Mouse (Mus musculus): Measurements from ENCODE around the gene Nsl1. TPM values are rescaled to one million over a fixed set of nuclear protein-coding genes. Genes with fewer than 3 reads are reported as not detected.
"Not testable (repeated sequence)": the region's sequence is repeated elsewhere in the genome, so short reads cannot be mapped to it uniquely, and the experiment has no call there.

Nsl1 gene
- 24.2 and 24.7 TPM in 2 replicates for polyA plus RNA-seq (2015; fragmentation: Nextera tagmentation; extraction: Ambion mirVana)

DNA sequence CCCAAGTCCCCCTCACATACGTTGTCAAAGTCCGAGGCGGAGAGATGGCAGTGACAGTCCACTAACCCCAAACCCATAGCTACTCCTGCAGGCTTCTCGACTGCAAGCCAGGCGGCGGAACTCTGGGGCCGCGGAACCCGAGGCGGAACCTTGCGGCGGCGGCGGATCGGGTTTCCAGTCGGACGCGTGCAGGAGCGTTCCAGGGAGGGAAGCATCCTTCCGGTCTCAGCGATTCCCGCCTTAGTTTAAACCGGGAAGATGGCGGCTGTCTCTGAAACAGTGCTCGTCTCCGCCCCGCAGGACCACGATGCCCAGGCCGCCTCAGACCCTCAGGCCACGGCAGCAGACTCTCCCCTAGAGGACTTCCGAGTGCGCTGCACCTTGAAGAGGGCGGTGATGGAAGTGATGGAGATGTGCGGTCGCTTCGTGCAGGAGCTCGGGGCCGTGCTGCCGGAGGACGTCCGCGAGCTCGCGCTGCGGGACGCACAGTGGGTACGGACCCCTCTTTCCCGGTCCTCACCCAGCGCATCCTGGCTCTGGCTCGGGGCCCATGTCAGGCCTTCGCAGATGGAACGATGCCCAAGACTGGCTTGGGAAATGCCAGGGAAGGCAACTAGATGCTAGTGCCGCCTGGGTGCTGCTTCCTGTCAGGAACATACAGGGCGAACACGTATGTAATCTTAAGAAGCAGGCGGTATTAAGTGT, at the start of gene Nsl1, which contains the start of gene Tatdn3:
Gene Nsl1 (plus strand): TSS at position 232 of the 705 bp plus-strand sequence.
Gene Tatdn3 (minus strand): TSS at position 152 of the 705 bp plus-strand sequence.
- under 1% methylated on average over 56 of the region's 56 CpGs for WGBS
- peak within 1 kb of the TSS; percentile 86 for H3K9ac ChIP-seq
- peaks cover 28% of the 10 kb centered on the region for H3K36me3 ChIP-seq
- H3K27ac ChIP-seq, result peak within 1 kb of the TSS; percentile 51
- H3K4me1 ChIP-seq, result peaks cover 21% of the 10 kb centered on the region
- H3K9me3 ChIP-seq, result no peaks in the 10 kb centered on the region
- no peaks in the 10 kb centered on the region; the same call in 1 of the 2 replicates for H3K27me3 ChIP-seq
- peak within 1 kb of the TSS; percentile 88 for H3K4me3 ChIP-seq
- ATAC-seq (ENCODE audit: insufficient number of reproducible peaks, insufficient read depth, low FRiP score, low TSS enrichment, low read depth), result peak; percentile 76; the same call in 1 of the 2 replicates
- peak within 1 kb of the TSS; percentile 91 for H3K4me2 ChIP-seq

- H3K4me2 ChIP-seq, result no peak overlapping the region
- H3K36me3 ChIP-seq, result peaks cover 44% of the 10 kb centered on the region
- no peak overlapping the region for H3K4me3 ChIP-seq
- H3K27me3 ChIP-seq, result no peaks in the 10 kb centered on the region
- no peaks in the 10 kb centered on the region for H3K9me3 ChIP-seq
- no peak overlapping the region for H3K9ac ChIP-seq
- no peaks in the 10 kb centered on the region for H3K4me1 ChIP-seq
- no peak overlapping the region for H3K27ac ChIP-seq
- WGBS, result 93% methylated on average over 3 of the region's 3 CpGs
- no peak for ATAC-seq (ENCODE audit: insufficient number of reproducible peaks, insufficient read depth, low FRiP score, low TSS enrichment, low read depth)
Observed at GRCm38 (mm10) chr1:191014271-191014670, 48.5 kb upstream of the Nsl1 start.

DNA sequence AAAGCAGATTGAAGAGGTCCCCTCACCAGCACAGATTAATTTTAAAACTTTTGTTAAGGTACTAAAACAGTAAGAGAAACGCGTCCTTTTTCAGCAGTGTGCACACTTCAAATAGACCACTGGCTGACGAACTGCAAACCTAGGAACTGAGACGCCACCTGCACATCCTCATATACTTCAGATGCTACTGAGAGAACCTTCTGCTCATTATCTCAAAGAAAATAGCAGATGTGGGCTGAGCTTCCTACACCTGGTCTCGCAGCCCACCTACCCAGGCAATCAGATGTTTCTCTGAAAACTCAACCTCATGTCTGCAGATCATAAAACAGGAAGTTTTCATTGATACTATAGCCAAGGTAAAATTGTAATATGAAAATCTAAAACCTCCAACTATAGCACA, 43.0 kb upstream of the Nsl1 start:
- Histone ChIP-seq H3K9me3 (no peaks in the 10 kb centered on the region), H3K27ac (no peak overlapping the region), H3K36me3 (peaks cover 12% of the 10 kb centered on the region), H3K4me1 (peaks cover 8% of the 10 kb centered on the region), H3K4me2 (no peak overlapping the region), H3K27me3 (no peaks in the 10 kb centered on the region), H3K9ac (no peak overlapping the region), H3K4me3 (no peak overlapping the region)
- no peak for ATAC-seq (ENCODE audit: insufficient number of reproducible peaks, insufficient read depth, low FRiP score, low TSS enrichment, low read depth)
- WGBS, result 94% methylated on average over 5 of the region's 5 CpGs

DNA sequence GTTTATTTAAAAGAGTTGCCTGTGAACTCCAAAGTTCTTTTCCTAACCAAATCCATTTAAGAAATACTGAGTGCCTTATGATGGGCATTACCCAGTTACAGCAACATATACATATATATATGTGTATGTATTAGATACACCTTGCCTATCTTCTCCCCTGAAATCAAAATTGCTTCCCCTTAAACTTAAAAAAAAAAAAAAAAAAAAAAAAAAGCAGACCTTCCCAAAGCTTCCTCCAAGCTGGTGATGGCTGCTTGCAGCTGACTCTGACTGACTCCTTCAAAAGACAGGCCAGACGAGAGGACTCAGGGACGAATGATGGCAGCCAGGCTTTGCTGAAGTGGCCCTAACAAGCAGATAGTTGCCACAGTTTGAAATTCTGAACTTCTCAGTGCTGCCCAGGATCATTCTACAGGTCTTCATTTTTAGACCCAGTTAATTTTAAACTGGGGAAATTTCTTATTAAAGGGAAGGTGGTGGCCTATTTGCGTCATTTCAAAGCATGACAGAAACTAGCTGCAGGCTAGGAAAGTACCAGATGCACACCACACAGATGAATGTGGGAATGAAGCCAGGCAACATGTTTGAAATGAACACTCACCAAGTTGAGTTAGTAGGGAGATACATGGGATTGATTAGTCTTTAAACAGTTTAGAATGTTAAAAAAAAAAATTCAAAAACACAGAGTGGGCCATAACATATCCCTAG, 42.4 kb upstream of the Nsl1 start:
- H3K4me2 ChIP-seq, result no peak overlapping the region
- peaks cover 13% of the 10 kb centered on the region for H3K4me1 ChIP-seq
- no peak for ATAC-seq (ENCODE audit: insufficient number of reproducible peaks, insufficient read depth, low FRiP score, low TSS enrichment, low read depth)
- H3K9me3 ChIP-seq, result no peaks in the 10 kb centered on the region
- H3K27me3 ChIP-seq, result no peaks in the 10 kb centered on the region
- no peak overlapping the region for H3K27ac ChIP-seq
- H3K9ac ChIP-seq, result no peak overlapping the region
- 61% methylated on average over 3 of the region's 3 CpGs for WGBS
- peaks cover 10% of the 10 kb centered on the region for H3K36me3 ChIP-seq
- no peak overlapping the region for H3K4me3 ChIP-seq

- H3K36me3 ChIP-seq, result peaks cover 10% of the 10 kb centered on the region
- no peak overlapping the region for H3K9ac ChIP-seq
- H3K4me2 ChIP-seq, result no peak overlapping the region
- no peak overlapping the region for H3K27ac ChIP-seq
- H3K27me3 ChIP-seq, result no peaks in the 10 kb centered on the region
- WGBS, result 83% methylated on average over 7 of the region's 7 CpGs
- no peak overlapping the region for H3K4me3 ChIP-seq
- H3K4me1 ChIP-seq, result peaks cover 13% of the 10 kb centered on the region
- H3K9me3 ChIP-seq, result no peaks in the 10 kb centered on the region
- ATAC-seq (ENCODE audit: insufficient number of reproducible peaks, insufficient read depth, low FRiP score, low TSS enrichment, low read depth), result no peak
Observed at GRCm38 (mm10) chr1:191021016-191021415, 41.8 kb upstream of the Nsl1 start.

DNA sequence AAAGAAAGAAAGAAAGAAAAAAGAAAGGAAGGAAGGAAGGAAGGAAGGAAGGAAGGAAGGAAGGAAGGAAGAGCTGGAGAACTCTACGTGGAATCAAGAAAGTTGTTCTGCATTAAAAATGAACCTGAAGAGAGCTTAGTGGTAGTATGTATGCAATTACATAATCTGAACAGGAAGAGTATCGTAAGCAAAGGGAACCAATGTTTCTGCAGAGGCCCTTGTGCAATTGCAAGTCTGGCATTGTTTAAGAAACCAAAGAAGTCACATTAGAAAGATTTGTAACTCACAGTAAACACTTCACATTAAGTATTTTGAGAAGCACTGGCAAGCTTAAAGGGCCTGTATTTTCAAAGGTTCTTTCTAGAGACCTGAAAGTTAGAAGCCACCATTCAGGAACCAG, 39.7 kb upstream of the Nsl1 start:
- H3K4me1 ChIP-seq, result peaks cover 20% of the 10 kb centered on the region
- no peak overlapping the region for H3K4me2 ChIP-seq
- H3K9ac ChIP-seq, result no peak overlapping the region
- WGBS, result 55% methylated on average over 2 of the region's 2 CpGs
- no peak for ATAC-seq (ENCODE audit: insufficient number of reproducible peaks, insufficient read depth, low FRiP score, low TSS enrichment, low read depth)
- no peak overlapping the region for H3K27ac ChIP-seq
- peaks cover 10% of the 10 kb centered on the region for H3K36me3 ChIP-seq
- no peak overlapping the region for H3K4me3 ChIP-seq
- H3K27me3 ChIP-seq, result no peaks in the 10 kb centered on the region
- no peaks in the 10 kb centered on the region for H3K9me3 ChIP-seq

- H3K4me3 ChIP-seq; H3K9ac ChIP-seq; ATAC-seq (ENCODE audit: insufficient number of reproducible peaks, insufficient read depth, low FRiP score, low TSS enrichment, low read depth); H3K9me3 ChIP-seq; H3K27ac ChIP-seq; H3K27me3 ChIP-seq; H3K4me2 ChIP-seq: not testable (repeated sequence)
- H3K36me3 ChIP-seq, result peaks cover 10% of the 10 kb centered on the region
- peaks cover 20% of the 10 kb centered on the region for H3K4me1 ChIP-seq
- WGBS, result 87% methylated on average over 6 of the region's 6 CpGs
Observed at GRCm38 (mm10) chr1:191023806-191024205, 39.0 kb upstream of the Nsl1 start.

DNA sequence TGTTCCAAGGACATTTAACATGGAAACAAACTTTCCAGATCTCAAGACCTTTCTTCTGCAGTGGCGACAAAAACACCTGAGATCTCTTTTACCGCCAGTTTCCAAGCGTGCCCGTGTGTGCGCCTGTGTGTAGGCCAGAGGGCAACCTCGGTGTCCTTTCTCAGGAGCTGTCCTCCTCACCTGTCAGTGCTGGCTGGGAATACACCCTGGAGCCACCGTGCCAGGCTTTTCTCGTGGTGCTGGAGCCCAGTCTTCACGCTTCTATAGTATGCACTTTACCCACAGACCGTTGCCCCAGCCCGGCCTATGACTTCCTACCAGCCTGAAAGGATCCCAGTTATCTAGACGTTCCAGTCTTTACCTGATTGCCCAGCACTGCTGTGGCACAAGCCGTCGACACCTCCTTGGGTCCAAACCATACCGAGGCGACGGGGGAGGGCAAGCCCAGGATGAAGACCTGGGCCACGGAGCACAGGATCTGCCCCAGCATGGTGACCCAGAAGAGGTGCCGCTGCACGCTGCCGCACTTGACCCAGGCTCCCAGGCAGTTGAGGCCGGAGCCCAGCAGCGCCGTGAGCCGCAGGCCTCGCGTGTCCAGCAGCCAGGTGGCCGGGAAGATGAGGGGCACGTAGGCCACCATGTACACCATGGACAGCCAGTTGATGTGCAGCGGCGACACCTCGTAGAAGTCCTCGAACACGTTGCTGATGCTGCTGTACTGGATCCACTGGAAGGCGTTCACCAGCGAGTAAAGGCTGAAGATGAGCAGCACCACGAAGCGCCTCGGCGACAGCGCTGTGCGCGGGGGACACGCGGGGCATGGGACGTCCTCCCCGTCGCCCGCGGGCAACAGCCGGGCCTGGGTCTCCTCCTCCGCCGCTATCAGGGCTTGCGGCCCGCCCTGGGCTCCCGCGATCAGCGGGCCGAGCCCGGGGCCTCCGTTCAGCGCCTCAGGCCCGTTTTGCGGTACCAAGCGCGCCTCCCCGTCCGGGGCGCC, 37.5 kb upstream of the Nsl1 start:
- no peaks in the 10 kb centered on the region for H3K9me3 ChIP-seq
- peaks cover 7% of the 10 kb centered on the region for H3K36me3 ChIP-seq
- ATAC-seq (ENCODE audit: insufficient number of reproducible peaks, insufficient read depth, low FRiP score, low TSS enrichment, low read depth), result 0 out of 2 replicates have a peak, but pooled peaks have one; percentile 2
- no peaks in the 10 kb centered on the region for H3K27me3 ChIP-seq
- 2% methylated on average over 69 of the region's 69 CpGs for WGBS
- peak overlapping the region; percentile 98 for H3K4me2 ChIP-seq
- H3K4me3 ChIP-seq, result peak overlapping the region; percentile 78
- H3K4me1 ChIP-seq, result peaks cover 20% of the 10 kb centered on the region
- peak overlapping the region; percentile 91 for H3K9ac ChIP-seq
- H3K27ac ChIP-seq, result peak overlapping the region; percentile 78

DNA sequence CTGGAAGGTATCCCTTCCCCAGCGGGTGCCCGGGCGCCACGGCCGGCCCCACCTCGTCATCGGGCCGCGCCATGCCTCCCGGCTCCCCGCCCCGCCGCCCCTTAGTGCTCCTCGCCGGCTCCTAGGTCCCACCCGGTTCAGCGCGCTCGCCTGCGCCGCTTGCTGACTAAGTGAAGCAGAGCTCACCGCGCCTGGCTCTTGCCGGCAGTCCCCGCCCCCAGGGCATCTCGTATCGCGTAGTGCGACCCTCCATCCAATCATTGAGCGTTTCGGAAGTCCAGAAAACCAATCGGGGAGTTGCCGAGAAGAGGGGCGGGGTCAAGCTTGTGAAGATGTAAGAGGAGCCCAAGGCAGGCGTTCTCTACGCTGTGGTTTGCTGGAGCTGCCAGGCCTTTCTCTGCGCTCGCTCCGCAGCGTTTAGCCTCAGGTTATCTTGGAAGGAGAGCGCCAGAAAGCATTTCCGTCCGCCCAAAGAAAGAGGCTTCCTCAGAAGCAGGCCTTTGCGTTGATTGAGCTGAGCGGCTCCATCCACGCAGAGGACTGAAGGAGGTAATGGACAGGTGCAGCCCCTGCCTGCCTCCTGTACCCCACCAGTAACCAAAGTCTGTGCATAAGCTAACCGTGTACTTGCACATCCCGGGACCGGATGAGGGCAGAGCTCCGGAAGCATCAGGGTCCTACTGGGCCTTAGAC, 36.6 kb upstream of the Nsl1 start, which contains the start of gene Flvcr1:
Gene Flvcr1 (minus strand): TSS at position 138 of the 693 bp plus-strand sequence.
- Histone ChIP-seq H3K4me2 (peak within 1 kb of the TSS; percentile 98), H3K4me1 (peaks cover 18% of the 10 kb centered on the region), H3K27me3 (no peaks in the 10 kb centered on the region), H3K9ac (peak within 1 kb of the TSS; percentile 91), H3K36me3 (peaks cover 7% of the 10 kb centered on the region), H3K4me3 (peak within 1 kb of the TSS; percentile 78), H3K27ac (peak within 1 kb of the TSS; percentile 89), H3K9me3 (no peaks in the 10 kb centered on the region)
- ATAC-seq (ENCODE audit: insufficient number of reproducible peaks, insufficient read depth, low FRiP score, low TSS enrichment, low read depth), result peak; percentile 99
- WGBS, result under 1% methylated on average over 50 of the region's 50 CpGs

GRCm38 (mm10) chr1:191030182-191030581, 32.6 kb upstream of the Nsl1 start:
- no peak overlapping the region for H3K4me2 ChIP-seq
- peaks cover 9% of the 10 kb centered on the region for H3K4me1 ChIP-seq
- no peaks in the 10 kb centered on the region for H3K9me3 ChIP-seq
- 61% methylated on average over 10 of the region's 10 CpGs for WGBS
- no peaks in the 10 kb centered on the region for H3K36me3 ChIP-seq
- no peak for ATAC-seq (ENCODE audit: insufficient number of reproducible peaks, insufficient read depth, low FRiP score, low TSS enrichment, low read depth)
- no peak overlapping the region for H3K9ac ChIP-seq
- H3K27ac ChIP-seq, result no peak overlapping the region
- no peaks in the 10 kb centered on the region for H3K27me3 ChIP-seq
- H3K4me3 ChIP-seq, result no peak overlapping the region
